Mouse (Mus musculus) CH12.LX (cell line): Measurements from ENCODE around the gene Ppp1r1c. TPM values are rescaled to one million over a fixed set of nuclear protein-coding genes. Genes with fewer than 3 reads are reported as not detected.

Experiments
- DNase-seq: peaks from one replicate; pipeline ENCODE4 v3.0.0-alpha.2; 2013; ENCODE audit errors: extremely low read depth
- H3K27ac ChIP-seq: 2 replicates; pipeline ENCODE4 v1.5.1; 2012; ENCODE audit warnings: low read depth, mild to moderate bottlenecking, control low read depth, moderate library complexity; ENCODE audit not compliant: insufficient read depth
- H3K27me3 ChIP-seq: replicated peaks from 2 replicates; pipeline ENCODE3; 2012; ENCODE audit warnings: inconsistent platforms
- H3K36me3 ChIP-seq, 2 experiments: replicated peaks in 1 of 2; 2 replicates each; pipeline versions ENCODE3 to v1.6.1; 2012; ENCODE audit warnings: inconsistent platforms in 1 of 2, low read length in 1 of 2, mild to moderate bottlenecking in 1 of 2, mixed read lengths in 1 of 2, moderate library complexity in 1 of 2; ENCODE audit not compliant: control insufficient read depth in 1 of 2, insufficient read depth in 1 of 2
- H3K4me1 ChIP-seq, 2 experiments: 2 replicates each; pipeline ENCODE4 v1.6.1; 2012; ENCODE audit warnings: inconsistent platforms in 1 of 2, moderate library complexity in 1 of 2; ENCODE audit not compliant: insufficient read depth in 2 of 2, control insufficient read depth in 1 of 2
- H3K4me2 ChIP-seq: 2 replicates; pipeline ENCODE4 v1.6.1; 2012; ENCODE audit warnings: low read depth, mild to moderate bottlenecking, control low read depth; ENCODE audit not compliant: poor library complexity, insufficient read depth, severe bottlenecking
- H3K4me3 ChIP-seq, 3 experiments: fragments of 150-350 bp in 1 of 3; sonication (generic) in 1 of 3; replicated peaks in 1 of 3; 2 replicates each; pipeline versions ENCODE3 to v1.5.1; 2011 to 2012; ENCODE audit warnings: low read depth in 2 of 3, low read length in 2 of 3, mild to moderate bottlenecking in 2 of 3, moderate library complexity in 2 of 3, control low read depth in 1 of 3, improper control_type of control experiment in 1 of 3, inconsistent platforms in 1 of 3, mixed read lengths in 1 of 3; ENCODE audit not compliant: poor library complexity in 1 of 3
- H3K79me2 ChIP-seq: replicated peaks from 2 replicates; pipeline ENCODE4 v1.6.1; 2012; ENCODE audit warnings: mild to moderate bottlenecking, moderate library complexity; ENCODE audit not compliant: control insufficient read depth, poor library complexity, insufficient read depth, severe bottlenecking; ENCODE audit errors: extremely low read depth
- H3K9ac ChIP-seq: 2 replicates; pipeline ENCODE4 v1.6.1; 2012; ENCODE audit warnings: low read depth, mild to moderate bottlenecking, control low read depth, moderate library complexity; ENCODE audit not compliant: insufficient read depth
- H3K9me3 ChIP-seq: replicated peaks from 2 replicates; pipeline ENCODE3; 2012; ENCODE audit warnings: low read length, inconsistent platforms, mixed read lengths
- BHLHE40 ChIP-seq: IDR thresholded peaks from 2 replicates; pipeline ENCODE4 v1.6.1; 2011; ENCODE audit warnings: mild to moderate bottlenecking, low read depth, low read length, improper control_type of control experiment
- CHD2 ChIP-seq: IDR thresholded peaks from 2 replicates; pipeline ENCODE4 v1.6.1; 2011; ENCODE audit warnings: low read length, improper control_type of control experiment
- E2F4 ChIP-seq: IDR thresholded peaks from 2 replicates; pipeline ENCODE4 v1.6.1; 2011; ENCODE audit warnings: low read depth, low read length, improper control_type of control experiment; ENCODE audit not compliant: insufficient replicate concordance
- ELF1 ChIP-seq: IDR thresholded peaks from 2 replicates; pipeline ENCODE4 v1.6.1; 2014; ENCODE audit warnings: low read depth, mild to moderate bottlenecking, inconsistent platforms, low read length, improper control_type of control experiment
- ETS1 ChIP-seq: conservative IDR thresholded peaks from 2 replicates; pipeline ENCODE4 v1.6.1; 2012; ENCODE audit warnings: low read depth, mild to moderate bottlenecking, inconsistent platforms, low read length, improper control_type of control experiment, moderate library complexity
- IRF4 ChIP-seq: IDR thresholded peaks from 2 replicates; pipeline ENCODE4 v1.6.1; 2014; ENCODE audit warnings: low read depth, mild to moderate bottlenecking, inconsistent platforms, low read length, improper control_type of control experiment
- JUN ChIP-seq: IDR thresholded peaks from 2 replicates; pipeline ENCODE4 v1.6.1; 2011; ENCODE audit warnings: low read depth, mild to moderate bottlenecking, low read length, improper control_type of control experiment, moderate library complexity; ENCODE audit not compliant: insufficient read depth
- JUND ChIP-seq: conservative IDR thresholded peaks from 2 replicates; pipeline ENCODE4 v1.6.1; 2011; ENCODE audit warnings: low read depth, low read length, improper control_type of control experiment
- MAFK ChIP-seq: IDR thresholded peaks from 2 replicates; pipeline ENCODE4 v1.6.1; 2011; ENCODE audit warnings: low read length, improper control_type of control experiment; ENCODE audit not compliant: insufficient replicate concordance
- MAX ChIP-seq: IDR thresholded peaks from 2 replicates; pipeline ENCODE4 v1.6.1; 2011; ENCODE audit warnings: low read length, improper control_type of control experiment
- MAZ ChIP-seq: IDR thresholded peaks from 2 replicates; pipeline ENCODE4 v1.6.1; 2012; ENCODE audit warnings: low read depth, mild to moderate bottlenecking, inconsistent platforms, low read length, improper control_type of control experiment, moderate library complexity
- MXI1 ChIP-seq: IDR thresholded peaks from 2 replicates; pipeline ENCODE4 v1.6.1; 2011; ENCODE audit warnings: mild to moderate bottlenecking, low read depth, low read length, improper control_type of control experiment
- NELFE ChIP-seq: IDR thresholded peaks from 2 replicates; pipeline ENCODE4 v1.6.1; 2011; ENCODE audit warnings: low read depth, low read length, improper control_type of control experiment
- NRF1 ChIP-seq: IDR thresholded peaks from 2 replicates; pipeline ENCODE4 v1.6.1; 2014; ENCODE audit warnings: low read depth, mild to moderate bottlenecking, inconsistent platforms, low read length, improper control_type of control experiment, moderate library complexity
- PAX5 ChIP-seq: IDR thresholded peaks from 2 replicates; pipeline ENCODE4 v1.6.1; 2012; ENCODE audit warnings: low read length, inconsistent platforms, mixed read lengths
- POLR2AphosphoS2 ChIP-seq: IDR thresholded peaks from 2 replicates; pipeline ENCODE4 v1.6.1; 2011; ENCODE audit warnings: low read depth, low read length, improper control_type of control experiment
- RCOR1 ChIP-seq: conservative IDR thresholded peaks from 2 replicates; pipeline ENCODE4 v1.6.1; 2012; ENCODE audit warnings: low read depth, mild to moderate bottlenecking, inconsistent platforms, low read length, improper control_type of control experiment
- SIN3A ChIP-seq: IDR thresholded peaks from 2 replicates; pipeline ENCODE4 v1.6.1; 2012; ENCODE audit warnings: low read length, improper control_type of control experiment, inconsistent platforms
- SMC3 ChIP-seq: IDR thresholded peaks from 2 replicates; pipeline ENCODE4 v1.6.1; 2011; ENCODE audit warnings: low read depth, low read length, improper control_type of control experiment
- TBP ChIP-seq: conservative IDR thresholded peaks from 2 replicates; pipeline ENCODE4 v1.6.1; 2011; ENCODE audit warnings: low read depth, low read length, improper control_type of control experiment
- TCF12 ChIP-seq: IDR thresholded peaks from 2 replicates; pipeline ENCODE4 v1.6.1; 2014; ENCODE audit warnings: low read depth, mild to moderate bottlenecking, inconsistent platforms, low read length, improper control_type of control experiment
- UBTF ChIP-seq: IDR thresholded peaks from 2 replicates; pipeline ENCODE4 v1.6.1; 2012; ENCODE audit warnings: low read depth, mild to moderate bottlenecking, inconsistent platforms, low read length, improper control_type of control experiment, moderate library complexity
- USF2 ChIP-seq: conservative IDR thresholded peaks from 2 replicates; pipeline ENCODE4 v1.6.1; 2011; ENCODE audit warnings: low read depth, low read length, improper control_type of control experiment
- ZC3H11A ChIP-seq: IDR thresholded peaks from 2 replicates; pipeline ENCODE4 v1.6.1; 2012; ENCODE audit warnings: low read depth, mild to moderate bottlenecking, inconsistent platforms, low read length, improper control_type of control experiment
- ZKSCAN1 ChIP-seq: IDR thresholded peaks from 2 replicates; pipeline ENCODE4 v1.6.1; 2012; ENCODE audit warnings: low read depth, inconsistent platforms, low read length, improper control_type of control experiment, borderline replicate concordance
- ZMIZ1 ChIP-seq: IDR thresholded peaks from 2 replicates; pipeline ENCODE4 v1.6.1; 2012; ENCODE audit warnings: low read depth, mild to moderate bottlenecking, inconsistent platforms, low read length, improper control_type of control experiment
- ZNF384 ChIP-seq: IDR thresholded peaks from 2 replicates; pipeline ENCODE4 v1.6.1; 2012; ENCODE audit warnings: low read depth, low read length, improper control_type of control experiment, inconsistent platforms
- dilution Hi-C: fragments of 300-500 bp; cut with MboI; formaldehyde crosslinking; loops from 2 replicates; pipeline ENCODE4 v1.14.3; 2020; ENCODE audit warnings: low sequenced_read_pairs; ENCODE audit not compliant: extremely low pct_unique_long_range_greater_than_20kb, extremely low pct_ligation_motif_present
- in situ Hi-C: fragments of 300-500 bp; cut with MboI; formaldehyde crosslinking; loops from 3 replicates; pipeline ENCODE4 v1.14.3; 2019; ENCODE audit warnings: low sequenced_read_pairs, low pct_ligation_motif_present, low pct_unique_long_range_greater_than_20kb, mixed read lengths
- polyA plus RNA-seq: library from polyadenylated mRNA; unstranded; fragments of >175 nt; gene quantifications from 2 replicates; pipeline ENCODE4 v1.2.1, GENCODE M21; 2012; ENCODE audit warnings: low read depth; ENCODE audit not compliant: insufficient read length
- total RNA-seq, 2 experiments: library from RNA; depleted of rRNA; stranded (reverse); fragments of 300-350 nt in 1 of 2; fragments of >200 nt in 1 of 2; gene quantifications; 2 replicates each; pipeline ENCODE4 v1.2.3; 2012 to 2014

The Ppp1r1c gene
- total and polyA plus RNA-seq, 3 experiments: not detected

- Histone ChIP-seq H3K4me1 (peaks cover 0 to 12% of the 10 kb centered on the region in 2 experiments; a peak in 1 of 4 replicates), H3K36me3 (peaks cover 0 to 2% of the 10 kb centered on the region in 2 experiments), H3K79me2 (no peaks in the 10 kb centered on the region), H3K9me3 (no peaks in the 10 kb centered on the region), H3K4me2 (no peak overlapping the region), H3K4me3 (no peak overlapping the region), H3K27me3 (no peaks in the 10 kb centered on the region), H3K9ac (no peak overlapping the region), H3K27ac (no peak overlapping the region)
- in situ Hi-C loops: no loop called here
- DNase-seq: no peak
- dilution Hi-C loops: no loop called here
- TF ChIP-seq IRF4 (no peak), UBTF (no peak), SMC3 (no peak), TCF12 (no peak), MAZ (no peak), ZNF384 (no peak), E2F4 (no peak), SIN3A (no peak), ELF1 (no peak), RCOR1 (no peak), ZMIZ1 (no peak), MXI1 (no peak), CHD2 (no peak), JUND (no peak), MAX (no peak), MAFK (no peak), TBP (no peak), ZKSCAN1 (no peak), USF2 (no peak)
These were observed 25.9 kb upstream of the Ppp1r1c start for GRCm38 (mm10) chr2:79681672-79682071.

- dilution Hi-C loops: no loop called here
- TF ChIP-seq POLR2AphosphoS2 (no peak), JUND (no peak), ZNF384 (no peak), SIN3A (no peak), NELFE (no peak), ZC3H11A (no peak), PAX5 (no peak), UBTF (no peak), MAFK (no peak), JUN (no peak), NRF1 (no peak), MXI1 (no peak), USF2 (no peak), SMC3 (no peak), MAX (no peak), ZMIZ1 (no peak), E2F4 (no peak), ETS1 (no peak), CHD2 (no peak), BHLHE40 (no peak)
- in situ Hi-C loops: no loop called here
- H3K36me3 ChIP-seq: no peaks in the 10 kb centered on the region
- H3K4me2 ChIP-seq: no peak overlapping the region
- DNase-seq: no peak
- 0 out of 4 replicates have a peak, but pooled peaks cover 0 to 3% of the 10 kb centered on the region in 2 experiments for H3K4me1 ChIP-seq
- no peaks in the 10 kb centered on the region for H3K27me3 ChIP-seq
- no peak overlapping the region for H3K4me3 ChIP-seq
- no peak overlapping the region for H3K27ac ChIP-seq
- no peaks in the 10 kb centered on the region for H3K9me3 ChIP-seq
- no peaks in the 10 kb centered on the region for H3K79me2 ChIP-seq
- no peak overlapping the region for H3K9ac ChIP-seq
These were observed 24.3 kb upstream of the Ppp1r1c start for GRCm38 (mm10) chr2:79683258-79683657.
